Mouse (Mus musculus) liver, embryonic 11.5 days (tissue): ENCODE measurements around the gene Olfr766-ps1. TPM values are rescaled to one million over a fixed set of nuclear protein-coding genes. Genes with fewer than 3 reads are reported as not detected.
"Not testable (repeated sequence)": the region's sequence is repeated elsewhere in the genome, so short reads cannot be mapped to it uniquely, and the experiment has no call there.

Experiments used
- ATAC-seq: fragments of 200-750 bp; cut with Nextera tagmentation; replicated peaks from 2 replicates; pipeline ENCODE4 v1.8.0; 2017; ENCODE audit warnings: moderate number of reproducible peaks, mild to moderate bottlenecking, moderate TSS enrichment, moderate library complexity; ENCODE audit not compliant: low FRiP score
- DNase-seq: peaks from one replicate; pipeline ENCODE4 v3.0.0-alpha.2; 2017; ENCODE audit warnings: low spot score
- H3K27ac ChIP-seq: fragments of 300-500 bp; sonication (generic); 2 replicates; pipeline ENCODE4 v1.5.1; 2014; ENCODE audit warnings: mild to moderate bottlenecking, low read depth, low read length, control low read depth
- H3K27me3 ChIP-seq: fragments of 300-500 bp; sonication (generic); replicated peaks from 2 replicates; pipeline ENCODE4 v1.6.1; 2014; ENCODE audit warnings: low read length, mixed read lengths; ENCODE audit not compliant: control insufficient read depth, insufficient read depth
- H3K36me3 ChIP-seq: fragments of 300-500 bp; sonication (generic); 2 replicates; pipeline ENCODE4 v1.6.1; 2014; ENCODE audit warnings: mild to moderate bottlenecking, low read length, moderate library complexity, mixed read lengths; ENCODE audit not compliant: control insufficient read depth, insufficient read depth
- H3K4me1 ChIP-seq: fragments of 300-500 bp; sonication (generic); replicated peaks from 2 replicates; pipeline ENCODE4 v1.6.1; 2014; ENCODE audit warnings: low read length, mixed read lengths; ENCODE audit not compliant: control insufficient read depth, insufficient read depth
- H3K4me2 ChIP-seq: fragments of 300-500 bp; sonication (generic); 2 replicates; pipeline ENCODE4 v1.6.1; 2014; ENCODE audit warnings: mild to moderate bottlenecking, control low read depth, moderate library complexity
- H3K4me3 ChIP-seq: fragments of 300-500 bp; sonication (generic); 2 replicates; pipeline ENCODE4 v1.5.1; 2014; ENCODE audit warnings: low read depth, low read length, control low read depth
- H3K9ac ChIP-seq: fragments of 300-500 bp; sonication (generic); 2 replicates; pipeline ENCODE4 v1.6.1; 2014; ENCODE audit warnings: low read depth, low read length, control low read depth
- H3K9me3 ChIP-seq: fragments of 300-500 bp; sonication (generic); 2 replicates; pipeline ENCODE4 v1.6.1; 2016; ENCODE audit warnings: low read length, inconsistent platforms, mixed read lengths; ENCODE audit not compliant: control insufficient read depth
- WGBS: fragments of 180-500 bp; shearing (Covaris S2); extraction: QIAGEN DNeasy Blood & Tissue Kit; methylation state at CpG from one replicate; pipeline ENCODE4 v1.1.7; 2014; 5-methylcytosine and 5-hydroxymethylcytosine counted together
- polyA plus RNA-seq: library from polyadenylated mRNA; unstranded; fragments of >200 nt; fragmentation: Nextera tagmentation; extraction: Ambion mirVana; gene quantifications from 2 replicates; pipeline ENCODE4 v1.2.1, GENCODE M21; 2014

Olfr766-ps1 gene
- not detected in 2 replicates for polyA plus RNA-seq

- no peaks in the 10 kb centered on the region for H3K36me3 ChIP-seq
- H3K9ac ChIP-seq, result no peak within 1 kb of the TSS
- no peak for ATAC-seq
- H3K4me1 ChIP-seq, result no peaks in the 10 kb centered on the region
- DNase-seq, result no peak
- 76% methylated on average over 2 of the region's 2 CpGs for WGBS
- H3K27ac ChIP-seq, result no peak within 1 kb of the TSS
- H3K4me2 ChIP-seq, result no peak within 1 kb of the TSS
- no peaks in the 10 kb centered on the region for H3K9me3 ChIP-seq
- no peaks in the 10 kb centered on the region for H3K27me3 ChIP-seq
- no peak within 1 kb of the TSS for H3K4me3 ChIP-seq
Measured at GRCm38 (mm10) chr10:129068877-129069276, at the start of gene Olfr766-ps1. Gene Olfr766-ps1 (minus strand): TSS chr10:129068977.

- no peak within 1 kb of the TSS for H3K27ac ChIP-seq
- ATAC-seq (no peak), DNase-seq (no peak)
- no peaks in the 10 kb centered on the region for H3K9me3 ChIP-seq
- H3K36me3 ChIP-seq, result no peaks in the 10 kb centered on the region
- no peak within 1 kb of the TSS for H3K9ac ChIP-seq
- WGBS, result 82% methylated on average over 2 of the region's 2 CpGs
- no peaks in the 10 kb centered on the region for H3K27me3 ChIP-seq
- no peak within 1 kb of the TSS for H3K4me2 ChIP-seq
- H3K4me3 ChIP-seq, result no peak within 1 kb of the TSS
- H3K4me1 ChIP-seq, result no peaks in the 10 kb centered on the region
Measured at GRCm38 (mm10) chr10:129117761-129118160, 49.0 kb upstream of the Olfr766-ps1 start, which contains the start of gene Olfr769. Gene Olfr769 (minus strand): TSS chr10:129117861.

- H3K9ac ChIP-seq, result no peak overlapping the region
- H3K4me3 ChIP-seq, result no peak overlapping the region
- H3K4me1 ChIP-seq, result no peaks in the 10 kb centered on the region
- no peak for ATAC-seq
- no peaks in the 10 kb centered on the region for H3K36me3 ChIP-seq
- DNase-seq, result no peak
- no peaks in the 10 kb centered on the region for H3K27me3 ChIP-seq
- H3K27ac ChIP-seq, result no peak overlapping the region
- H3K9me3 ChIP-seq, result peaks cover 5% of the 10 kb centered on the region; the same call in 1 of the 2 replicates
- H3K4me2 ChIP-seq, result no peak overlapping the region
- WGBS, result 90% methylated on average over 3 of the region's 3 CpGs
Measured at GRCm38 (mm10) chr10:129115146-129115545, 46.4 kb upstream of the Olfr766-ps1 start.

GRCm38 (mm10) chr10:129101231-129101630 lies 32.5 kb upstream of the Olfr766-ps1 start:
- Histone ChIP-seq H3K27me3 (no peaks in the 10 kb centered on the region), H3K27ac (no peak overlapping the region), H3K4me2 (no peak overlapping the region), H3K9me3 (no peaks in the 10 kb centered on the region), H3K9ac (no peak overlapping the region), H3K4me1 (no peaks in the 10 kb centered on the region), H3K4me3 (no peak overlapping the region), H3K36me3 (no peaks in the 10 kb centered on the region)
- DNase-seq (no peak), ATAC-seq (no peak)
- 43% methylated on average over 3 of the region's 3 CpGs for WGBS

GRCm38 (mm10) chr10:129099275-129099674 lies 30.5 kb upstream of the Olfr766-ps1 start, which contains the start of gene Olfr768:
Gene Olfr768 (minus strand): TSS chr10:129099375.
- no peak for ATAC-seq
- Histone ChIP-seq H3K36me3 (no peaks in the 10 kb centered on the region), H3K4me2 (no peak within 1 kb of the TSS), H3K9me3 (no peaks in the 10 kb centered on the region), H3K27ac (no peak within 1 kb of the TSS), H3K4me3 (no peak within 1 kb of the TSS), H3K27me3 (no peaks in the 10 kb centered on the region), H3K4me1 (no peaks in the 10 kb centered on the region), H3K9ac (no peak within 1 kb of the TSS)
- DNase-seq, result no peak
- 71% methylated on average over 1 of the region's 1 CpGs for WGBS

- ATAC-seq, result not testable (repeated sequence)
Measured at GRCm38 (mm10) chr10:129082810-129083209, 14.0 kb upstream of the Olfr766-ps1 start, which contains the start of gene Olfr767. Gene Olfr767 (minus strand): TSS chr10:129082910.

GRCm38 (mm10) chr10:129049898-129050297 lies 18.9 kb downstream of the Olfr766-ps1 start, which contains the start of gene Olfr765:
Gene Olfr765 (minus strand): TSS chr10:129049998.
- H3K27me3 ChIP-seq, H3K4me2 ChIP-seq, H3K9ac ChIP-seq, H3K4me1 ChIP-seq, H3K36me3 ChIP-seq, DNase-seq, H3K4me3 ChIP-seq, ATAC-seq, H3K9me3 ChIP-seq, H3K27ac ChIP-seq: not testable (repeated sequence)

More at GRCm38 (mm10) chr10:129082810-129083209, 14.0 kb upstream of the Olfr766-ps1 start, which contains the start of gene Olfr767:
- not testable (repeated sequence) for DNase-seq, H3K9me3 ChIP-seq, H3K4me3 ChIP-seq, H3K4me2 ChIP-seq, H3K27ac ChIP-seq, H3K27me3 ChIP-seq, H3K4me1 ChIP-seq, H3K36me3 ChIP-seq, H3K9ac ChIP-seq

GRCm38 (mm10) chr10:129039796-129040195 lies 29.0 kb downstream of the Olfr766-ps1 start, which contains the start of gene Olfr764-ps1:
Gene Olfr764-ps1 (minus strand): TSS chr10:129039896.
- Histone ChIP-seq H3K4me3 (no peak within 1 kb of the TSS), H3K9ac (no peak within 1 kb of the TSS), H3K36me3 (no peaks in the 10 kb centered on the region), H3K4me2 (no peak within 1 kb of the TSS), H3K9me3 (no peaks in the 10 kb centered on the region), H3K27me3 (no peaks in the 10 kb centered on the region), H3K27ac (no peak within 1 kb of the TSS), H3K4me1 (no peaks in the 10 kb centered on the region)
- DNase-seq (no peak), ATAC-seq (no peak)
- 61% methylated on average over 3 of the region's 3 CpGs for WGBS

- no peaks in the 10 kb centered on the region for H3K4me1 ChIP-seq
- H3K4me2 ChIP-seq, result no peak overlapping the region
- H3K9ac ChIP-seq, result no peak overlapping the region
- WGBS, result 82% methylated on average over 2 of the region's 2 CpGs
- ATAC-seq, result no peak
- H3K9me3 ChIP-seq, result no peaks in the 10 kb centered on the region
- H3K36me3 ChIP-seq, result no peaks in the 10 kb centered on the region
- no peak for DNase-seq
- H3K27me3 ChIP-seq, result no peaks in the 10 kb centered on the region
- no peak overlapping the region for H3K27ac ChIP-seq
- no peak overlapping the region for H3K4me3 ChIP-seq
Measured at GRCm38 (mm10) chr10:129028343-129028742, 40.4 kb downstream of the Olfr766-ps1 start.
